Mouse (Mus musculus) CD4-positive naive resting alpha-beta T cell, adult 57 days (primary cell): ENCODE measurements around the gene Ripor3. TPM values are rescaled to one million over a fixed set of nuclear protein-coding genes. Genes with fewer than 3 reads are reported as not detected.

Experiments
- total RNA-seq: library from RNA; stranded (reverse); gene quantifications from one replicate; pipeline ENCODE4 v1.2.4, GENCODE M21; 2023

The Ripor3 gene
- total RNA-seq: 11.7 TPM

DNA sequence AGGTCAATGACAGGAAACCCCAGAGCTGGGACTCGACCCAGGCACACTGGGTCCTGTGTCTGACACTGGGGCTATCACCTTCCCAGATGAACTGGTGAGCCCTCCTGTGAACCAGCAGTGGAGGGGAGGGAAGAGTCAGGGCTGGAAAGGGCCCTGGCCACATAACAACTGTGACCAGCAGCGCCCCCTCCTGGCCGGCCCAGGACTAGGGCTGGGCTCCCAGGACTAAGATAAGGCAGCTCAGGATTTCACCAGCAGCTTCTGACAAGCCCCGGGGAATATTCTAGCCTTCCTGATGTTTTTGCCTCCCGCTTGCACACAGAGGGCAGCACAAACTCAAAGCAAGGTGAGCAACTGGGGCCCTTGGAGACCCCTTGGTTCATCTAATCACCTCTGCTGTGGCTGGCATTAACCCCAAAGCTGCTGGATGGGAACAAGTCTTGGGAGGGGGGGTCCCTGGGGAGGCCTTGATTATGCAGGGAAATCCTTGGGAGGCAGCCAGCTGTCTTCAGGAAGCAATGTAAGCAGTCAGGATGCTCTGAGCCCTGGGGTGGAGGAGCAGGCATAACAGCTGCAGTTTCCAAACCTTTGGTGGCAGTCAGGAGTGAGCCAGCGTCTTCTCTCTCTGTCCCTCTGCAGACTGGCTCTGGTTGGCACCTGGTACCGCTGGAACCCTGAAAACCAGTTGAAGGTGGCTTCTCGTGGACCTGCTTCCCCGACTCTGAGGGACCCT lies at the start of gene Ripor3:
Gene Ripor3 (minus strand): TSS at position 683 of the 733 bp plus-strand sequence.

DNA sequence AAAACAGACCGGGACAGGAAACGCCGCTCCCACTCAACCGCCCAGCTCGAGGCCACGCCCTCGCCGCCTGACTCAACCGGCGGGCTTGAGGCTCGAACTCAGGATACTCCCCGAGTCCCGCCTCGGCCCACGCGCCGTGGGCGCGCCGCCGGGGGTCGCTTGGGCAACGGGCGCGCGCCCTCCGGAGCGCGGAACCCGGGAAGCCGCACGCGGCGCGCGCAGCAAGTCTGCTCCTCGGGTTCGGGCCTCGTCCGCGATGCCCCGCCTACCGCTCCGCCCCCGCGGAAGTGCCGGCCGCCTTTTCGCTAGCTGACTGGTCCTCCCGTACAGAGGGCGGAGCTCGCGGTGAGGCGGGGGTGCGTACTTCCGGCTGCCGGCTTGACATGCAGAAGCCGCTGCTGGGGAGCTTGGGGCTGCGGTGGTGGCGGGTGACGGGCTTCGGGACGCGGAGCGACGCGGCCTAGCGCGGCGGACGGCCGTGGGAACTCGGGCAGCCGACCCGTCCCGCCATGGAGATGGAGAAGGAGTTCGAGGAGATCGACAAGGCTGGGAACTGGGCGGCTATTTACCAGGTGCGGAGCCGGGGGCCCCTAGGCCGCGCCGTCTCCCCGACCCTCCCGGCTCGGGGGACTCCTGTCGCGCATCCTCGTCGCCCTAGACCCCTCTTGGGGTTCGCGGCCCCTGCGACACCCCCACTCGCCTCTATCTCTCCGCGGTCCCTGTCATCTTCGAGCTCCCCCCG lies 78.3 kb downstream of the Ripor3 start, which contains the start of gene Ptpn1:
Gene Ptpn1 (plus strand): TSS at position 73 of the 742 bp plus-strand sequence.

Other genes starting within 250 kb of the Ripor3 start
- gene Ptpn1, start 78.6 kb downstream of the Ripor3 start, total RNA-seq: 128 TPM
- 3.9 TPM for gene Pard6b, start 70.4 kb upstream of the Ripor3 start, total RNA-seq
- gene Adnp, start 196.5 kb upstream of the Ripor3 start, total RNA-seq: 106 TPM
- not detected for gene Gm20716, start 219.7 kb upstream of the Ripor3 start, total RNA-seq
- 158 TPM for gene Dpm1, start 220.0 kb upstream of the Ripor3 start, total RNA-seq
- gene Mocs3, start 220.0 kb upstream of the Ripor3 start, total RNA-seq: 15.3 TPM